Mouse (Mus musculus) testis, adult 2 months (tissue): ENCODE results near the gene Atp1b1.

Source experiments
- CTCF ChIP-seq: fragments of 200-500 bp; IDR thresholded peaks from 2 replicates; pipeline ENCODE4 v1.5.1; 2012; ENCODE audit warnings: low read depth, mild to moderate bottlenecking, inconsistent platforms, low read length, moderate library complexity; ENCODE audit not compliant: control insufficient read depth, insufficient read depth, insufficient replicate concordance
- POLR2A ChIP-seq: fragments of 200-500 bp; IDR thresholded peaks from 2 replicates; pipeline ENCODE4 v1.6.1; 2012; ENCODE audit warnings: low read depth, mild to moderate bottlenecking, inconsistent platforms, low read length, moderate library complexity; ENCODE audit not compliant: control insufficient read depth

DNA sequence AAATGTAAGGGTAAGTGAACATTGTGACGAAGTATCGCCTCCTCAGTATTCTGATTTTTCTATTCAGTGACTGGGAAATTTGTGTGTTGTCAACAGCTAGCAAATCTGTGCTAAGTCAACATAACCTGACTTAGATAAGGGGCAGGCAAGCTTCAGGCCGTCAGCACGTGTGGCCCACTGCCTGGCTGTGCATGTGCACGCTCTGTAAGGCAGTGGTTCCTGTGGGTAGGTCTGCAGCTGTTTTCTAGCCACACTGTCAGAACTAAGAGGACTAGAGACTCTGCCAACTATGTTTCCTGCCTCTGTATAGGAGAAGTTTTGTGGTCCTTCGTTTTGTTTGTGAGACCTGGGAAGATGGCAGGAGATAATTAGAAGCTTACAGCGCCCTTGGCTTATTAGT, 31.9 kb downstream of the Atp1b1 start:
- TF ChIP-seq CTCF (no peak), POLR2A (no peak)
